Mouse (Mus musculus) olfactory bulb, adult 2 months (tissue): ENCODE measurements around the gene Mrpl46. TPM values are rescaled to one million over a fixed set of nuclear protein-coding genes. Genes with fewer than 3 reads are reported as not detected.

Experiments
- H3K27ac ChIP-seq: fragments of 200-500 bp; 2 replicates; pipeline ENCODE4 v1.5.1; 2012; ENCODE audit warnings: low read depth, low read length; ENCODE audit not compliant: insufficient read depth
- H3K4me1 ChIP-seq: fragments of 200-500 bp; 2 replicates; pipeline ENCODE4 v1.6.1; 2012; ENCODE audit warnings: low read length; ENCODE audit not compliant: control insufficient read depth, insufficient read depth
- H3K4me3 ChIP-seq: fragments of 200-500 bp; 2 replicates; pipeline ENCODE4 v1.5.1; 2012; ENCODE audit warnings: mild to moderate bottlenecking, low read depth, low read length, moderate library complexity; ENCODE audit not compliant: insufficient read depth
- CTCF ChIP-seq: fragments of 200-500 bp; IDR thresholded peaks from 2 replicates; pipeline ENCODE4 v1.5.1; 2012; ENCODE audit warnings: low read depth, mild to moderate bottlenecking, low read length, moderate library complexity; ENCODE audit not compliant: insufficient read depth
- POLR2A ChIP-seq: fragments of 200-500 bp; IDR thresholded peaks from 2 replicates; pipeline ENCODE4 v1.6.1; 2012; ENCODE audit warnings: mild to moderate bottlenecking, low read depth, low read length, moderate library complexity; ENCODE audit not compliant: insufficient read depth
- WGBS: fragments of 180-500 bp; shearing (Covaris S2); methylation state at CpG from one replicate; pipeline ENCODE4 v1.1.7; 2018; 5-methylcytosine and 5-hydroxymethylcytosine counted together
- polyA plus RNA-seq: library from polyadenylated mRNA; stranded (reverse); fragments of >200 nt; gene quantifications from 2 replicates; pipeline ENCODE4 v1.2.4, GENCODE M21; 2012; ENCODE audit warnings: low replicate concordance; ENCODE audit not compliant: missing spikeins, insufficient read depth, insufficient read length

Gene Mrpl46
- polyA plus RNA-seq, 1 experiment, result not detected

GRCm38 (mm10) chr7:78799730-78800496 lies 16.6 kb upstream of the Mrpl46 start:
- TF ChIP-seq CTCF (no peak), POLR2A (no peak)
- 88% methylated on average over 9 of the region's 9 CpGs for WGBS
- Histone ChIP-seq H3K27ac (no peak overlapping the region), H3K4me1 (no peaks in the 10 kb centered on the region; the same call in 1 of the 2 replicates), H3K4me3 (no peak overlapping the region)

DNA sequence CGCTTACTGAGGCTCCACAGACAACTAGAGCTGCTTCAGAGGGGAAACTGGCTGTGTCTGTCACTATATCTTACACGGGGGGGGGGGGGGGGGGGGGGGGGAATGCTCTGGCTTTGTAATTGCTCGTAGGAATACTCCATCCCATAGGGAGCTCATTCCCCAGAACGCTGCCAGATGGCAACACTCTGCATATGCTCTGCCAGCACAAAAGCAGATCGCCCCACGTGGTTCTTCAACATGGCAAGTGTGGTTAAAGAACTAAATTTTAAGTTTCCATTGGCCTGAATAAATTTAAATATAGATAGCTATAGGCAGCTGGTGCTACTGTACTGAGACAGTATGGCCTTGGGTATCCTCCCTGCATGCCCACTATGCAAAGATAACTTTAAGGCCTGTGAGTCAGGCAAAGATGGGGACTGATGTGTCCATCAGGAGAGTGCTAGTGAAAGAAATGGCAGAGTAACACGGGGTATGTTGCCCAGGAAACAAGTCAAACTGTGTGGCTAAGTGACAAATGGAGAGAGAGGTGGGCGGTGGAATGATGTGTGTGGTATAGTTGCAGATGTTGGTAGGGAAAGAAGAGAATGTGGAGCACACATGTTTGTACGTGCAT lies 14.6 kb upstream of the Mrpl46 start:
- TF ChIP-seq POLR2A (no peak), CTCF (no peak)
- H3K4me3 ChIP-seq, result no peak overlapping the region
- 35% methylated on average over 8 of the region's 9 CpGs for WGBS
- H3K4me1 ChIP-seq, result no peaks in the 10 kb centered on the region; the same call in 1 of the 2 replicates
- no peak overlapping the region for H3K27ac ChIP-seq

GRCm38 (mm10) chr7:78796624-78797023 lies 13.3 kb upstream of the Mrpl46 start:
- TF ChIP-seq CTCF (no peak), POLR2A (no peak)
- 94% methylated on average over 3 of the region's 3 CpGs for WGBS
- Histone ChIP-seq H3K4me3 (no peak overlapping the region), H3K4me1 (no peaks in the 10 kb centered on the region; the same call in 1 of the 2 replicates), H3K27ac (no peak overlapping the region)

- Histone ChIP-seq H3K4me1 (no peaks in the 10 kb centered on the region; the same call in 1 of the 2 replicates), H3K4me3 (no peak overlapping the region), H3K27ac (no peak overlapping the region)
- TF ChIP-seq CTCF (no peak), POLR2A (no peak)
- WGBS, result 52% methylated on average over 6 of the region's 6 CpGs
Measured at GRCm38 (mm10) chr7:78794571-78795092, 11.3 kb upstream of the Mrpl46 start.

GRCm38 (mm10) chr7:78793895-78794570 lies 10.7 kb upstream of the Mrpl46 start:
- 91% methylated on average over 13 of the region's 13 CpGs for WGBS
- TF ChIP-seq POLR2A, result no peak
- TF ChIP-seq CTCF, result no peak
- Histone ChIP-seq H3K27ac (no peak overlapping the region), H3K4me1 (no peaks in the 10 kb centered on the region; the same call in 1 of the 2 replicates), H3K4me3 (no peak overlapping the region)

GRCm38 (mm10) chr7:78791359-78792222 lies 8.3 kb upstream of the Mrpl46 start:
- TF ChIP-seq POLR2A (no peak), CTCF (no peak)
- Histone ChIP-seq H3K27ac (no peak overlapping the region), H3K4me3 (no peak overlapping the region), H3K4me1 (no peaks in the 10 kb centered on the region)
- WGBS, result 78% methylated on average over 15 of the region's 15 CpGs

DNA sequence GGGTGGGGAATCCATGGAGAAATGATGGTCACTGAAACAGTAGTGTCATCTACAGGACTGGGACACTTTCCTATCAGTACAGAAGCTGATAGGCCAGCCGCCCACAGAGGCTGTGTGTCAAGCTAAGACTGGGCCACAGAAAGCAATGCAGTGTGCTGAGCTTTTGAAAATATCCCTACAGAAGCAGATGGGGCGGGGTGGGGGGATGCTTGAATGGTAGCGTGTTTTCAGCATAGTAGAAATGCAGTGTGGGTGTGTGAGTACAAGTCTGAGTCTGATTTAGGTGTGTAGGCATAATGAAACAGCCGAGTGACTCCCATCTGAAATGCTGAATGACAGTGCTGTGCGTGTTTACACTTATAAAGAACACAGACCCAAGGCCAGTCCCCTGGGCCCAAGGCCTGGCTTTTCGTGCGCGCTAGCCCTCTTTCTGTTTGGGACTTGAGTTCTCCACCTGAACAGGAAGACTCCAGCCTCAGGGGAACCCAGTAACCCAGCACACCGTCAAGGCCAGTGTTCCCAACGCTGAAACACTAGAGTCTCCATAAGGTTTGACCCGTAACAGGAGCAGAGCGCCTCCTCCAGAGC lies 4.6 kb upstream of the Mrpl46 start:
- no peak overlapping the region for H3K27ac ChIP-seq
- TF ChIP-seq POLR2A (no peak), CTCF (no peak)
- 90% methylated on average over 12 of the region's 12 CpGs for WGBS
- H3K4me1 ChIP-seq, result 0 out of 2 replicates have a peak, but pooled peaks cover 2% of the 10 kb centered on the region
- H3K4me3 ChIP-seq, result no peak overlapping the region

- Histone ChIP-seq H3K4me3 (no peak overlapping the region), H3K4me1 (0 out of 2 replicates have a peak, but pooled peaks cover 2% of the 10 kb centered on the region), H3K27ac (no peak overlapping the region)
- TF ChIP-seq POLR2A (no peak), CTCF (no peak)
- 69% methylated on average over 5 of the region's 5 CpGs for WGBS
Measured at GRCm38 (mm10) chr7:78785906-78786305, 2.6 kb upstream of the Mrpl46 start.
